Mouse (Mus musculus) E14TG2a.4 (cell line): ENCODE data around the gene Lrrn3.

Experiments
- CTCF ChIP-seq: conservative IDR thresholded peaks from 2 replicates; pipeline ENCODE4 v1.5.1; 2014; ENCODE audit warnings: low read length
- POU5F1 ChIP-seq: IDR thresholded peaks from 2 replicates; pipeline ENCODE4 v1.6.1; 2014; ENCODE audit warnings: low read length, borderline replicate concordance

- no peak for TF ChIP-seq CTCF
- TF ChIP-seq POU5F1, result no peak
These were observed 22.4 kb upstream of the Lrrn3 start for GRCm38 (mm10) chr12:41508610-41509009.
